Mouse (Mus musculus): ENCODE data around the gene Cspg4.

Cspg4 gene

GRCm38 (mm10) chr9:56864832-56865231 lies at the start of gene Cspg4:
Gene Cspg4, plus strand, starts transcription at chr9:56865033.
- DNase-seq (ENCODE audit: extremely low spot score) = peak; percentile 63

- DNase-seq (ENCODE audit: extremely low spot score) = peak; percentile 52
These were observed 39.9 kb upstream of the Cspg4 start for GRCm38 (mm10) chr9:56824900-56825299.

- peak; percentile 37 for DNase-seq (ENCODE audit: extremely low spot score)
These were observed 39.2 kb upstream of the Cspg4 start for GRCm38 (mm10) chr9:56825476-56826213.

GRCm38 (mm10) chr9:56828146-56828545 lies 36.7 kb upstream of the Cspg4 start:
- no peak for DNase-seq (ENCODE audit: extremely low spot score)

GRCm38 (mm10) chr9:56828841-56829240 lies 36.0 kb upstream of the Cspg4 start:
- no peak for DNase-seq (ENCODE audit: extremely low spot score)

- DNase-seq (ENCODE audit: extremely low spot score) = no peak
These were observed 34.7 kb upstream of the Cspg4 start for GRCm38 (mm10) chr9:56830162-56830561.

- DNase-seq (ENCODE audit: extremely low spot score) = no peak
These were observed 32.9 kb upstream of the Cspg4 start for GRCm38 (mm10) chr9:56831904-56832303.

GRCm38 (mm10) chr9:56832900-56833299 lies 31.9 kb upstream of the Cspg4 start:
- DNase-seq (ENCODE audit: extremely low spot score) = no peak

- no peak for DNase-seq (ENCODE audit: extremely low spot score)
These were observed 29.7 kb upstream of the Cspg4 start for GRCm38 (mm10) chr9:56835152-56835551.

- no peak for DNase-seq (ENCODE audit: extremely low spot score)
These were observed 24.1 kb upstream of the Cspg4 start for GRCm38 (mm10) chr9:56840721-56841120.

- DNase-seq (ENCODE audit: extremely low spot score) = no peak
These were observed 23.0 kb upstream of the Cspg4 start for GRCm38 (mm10) chr9:56841864-56842263.

GRCm38 (mm10) chr9:56842303-56842719 lies 22.5 kb upstream of the Cspg4 start:
- DNase-seq (ENCODE audit: extremely low spot score) = peak; percentile 38

GRCm38 (mm10) chr9:56843679-56844188 lies 21.1 kb upstream of the Cspg4 start:
- peak; percentile 75 for DNase-seq (ENCODE audit: extremely low spot score)

- no peak for DNase-seq (ENCODE audit: extremely low spot score)
These were observed 20.2 kb upstream of the Cspg4 start for GRCm38 (mm10) chr9:56844644-56845043.

- peak; percentile 60 for DNase-seq (ENCODE audit: extremely low spot score)
These were observed 17.3 kb upstream of the Cspg4 start for GRCm38 (mm10) chr9:56847523-56847922.

- no peak for DNase-seq (ENCODE audit: extremely low spot score)
These were observed 14.5 kb upstream of the Cspg4 start for GRCm38 (mm10) chr9:56850128-56850904.

GRCm38 (mm10) chr9:56850905-56851252 lies 14.0 kb upstream of the Cspg4 start:
- DNase-seq (ENCODE audit: extremely low spot score) = no peak

- peak; percentile 25 for DNase-seq (ENCODE audit: extremely low spot score)
These were observed 13.1 kb upstream of the Cspg4 start for GRCm38 (mm10) chr9:56851778-56852177.

- DNase-seq (ENCODE audit: extremely low spot score) = no peak
These were observed 7.4 kb upstream of the Cspg4 start for GRCm38 (mm10) chr9:56857463-56857862.

- DNase-seq (ENCODE audit: extremely low spot score) = no peak
These were observed 4.8 kb upstream of the Cspg4 start for GRCm38 (mm10) chr9:56860035-56860434.

GRCm38 (mm10) chr9:56860486-56861269 lies 4.2 kb upstream of the Cspg4 start:
- DNase-seq (ENCODE audit: extremely low spot score) = no peak

- DNase-seq (ENCODE audit: extremely low spot score) = no peak
These were observed 2.0 kb upstream of the Cspg4 start for GRCm38 (mm10) chr9:56862863-56863262.
